Mouse (Mus musculus): ENCODE measurements at regions not wholly inside any gene's neighbourhood (a gene's known extent, or its start where the extent isn't known, plus 50 kb on each side); places are given as distances from the start of the nearest gene placed in this dataset.

DNA sequence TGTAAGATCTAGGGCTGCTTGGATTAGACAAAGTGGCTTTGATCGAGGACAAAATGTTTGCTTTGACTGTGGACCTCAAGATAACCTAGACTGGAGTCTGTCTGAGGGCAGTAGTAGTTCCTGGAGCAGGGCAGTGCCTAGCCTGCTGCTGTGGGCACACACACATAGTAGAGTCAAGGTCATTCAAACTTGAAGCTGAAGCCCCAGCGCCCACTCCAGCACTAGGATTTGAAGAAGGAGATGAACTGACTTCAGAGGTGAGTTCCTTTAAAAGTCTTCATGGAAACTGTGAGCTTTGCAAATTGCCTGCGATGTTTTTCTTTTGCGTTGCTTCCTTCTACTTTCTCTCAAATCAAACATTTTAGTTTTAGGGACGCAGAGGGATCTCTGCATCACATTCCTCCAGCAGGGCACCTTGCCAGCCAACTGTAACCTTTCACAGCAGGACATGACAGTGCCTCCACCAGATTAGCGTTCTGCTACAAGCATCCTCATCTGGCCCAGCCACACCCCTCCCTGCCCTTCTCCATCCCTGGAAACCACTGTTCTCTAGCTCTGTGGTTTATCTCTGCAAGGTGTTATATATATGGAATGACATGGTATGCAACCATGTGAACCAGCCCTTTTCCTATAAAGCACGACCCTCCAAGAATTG, 377.3 kb upstream of the Gm10131 start:
- DNase-seq (ENCODE audit: low read depth) = no peak

DNA sequence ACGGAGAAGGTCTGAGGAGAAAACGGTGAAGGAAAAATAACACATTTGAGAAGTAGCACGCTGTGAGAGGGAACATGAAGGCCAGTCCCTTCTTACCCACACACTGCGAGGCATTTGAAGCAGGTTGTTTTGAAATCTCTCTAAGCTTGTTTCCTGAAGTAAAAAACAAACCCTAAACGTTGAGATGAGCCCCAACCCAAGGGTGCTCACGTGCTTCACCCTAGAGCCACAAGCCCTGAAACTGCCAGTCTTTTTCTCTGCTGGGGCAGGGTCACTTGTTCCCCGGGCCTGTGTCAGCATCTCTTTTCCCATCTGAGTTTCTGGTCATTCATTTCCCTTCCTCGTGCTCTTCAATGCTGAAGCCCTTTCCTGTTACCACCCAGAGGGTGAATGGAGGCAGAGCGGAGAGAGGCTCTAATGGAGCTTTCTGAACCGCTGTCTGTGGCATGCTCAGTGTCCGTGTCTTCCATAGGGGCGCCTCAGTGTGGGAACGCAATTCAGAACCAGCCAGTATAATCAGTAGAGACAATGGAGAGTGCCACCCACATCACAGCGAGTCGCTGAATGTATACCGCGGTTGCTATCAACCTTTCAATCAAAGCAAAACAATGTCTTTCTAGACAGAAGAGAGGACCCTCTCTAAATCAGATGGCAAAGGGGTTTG, 375.0 kb upstream of the Gm10131 start:
- no peak for DNase-seq (ENCODE audit: low read depth)

DNA sequence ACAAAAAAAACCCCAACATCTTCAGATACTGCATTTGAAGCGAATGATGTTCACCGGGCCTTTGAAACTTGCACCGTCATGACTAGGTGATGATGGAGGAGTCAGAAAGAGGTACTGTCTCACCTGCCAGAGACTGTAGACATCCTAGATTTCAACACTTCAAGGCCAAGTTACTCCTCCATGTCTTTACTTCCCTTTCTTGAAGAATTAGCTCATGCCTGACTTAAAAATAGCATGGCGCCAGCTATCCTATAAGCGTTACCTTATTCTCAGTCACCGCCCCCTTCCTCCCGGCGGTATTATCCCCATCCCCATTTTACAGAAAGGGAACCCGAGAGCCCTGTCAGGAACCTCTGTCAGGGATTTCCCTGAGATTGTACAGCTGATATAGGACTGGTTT, 374.4 kb upstream of the Gm10131 start:
- no peak for DNase-seq (ENCODE audit: low read depth)

DNA sequence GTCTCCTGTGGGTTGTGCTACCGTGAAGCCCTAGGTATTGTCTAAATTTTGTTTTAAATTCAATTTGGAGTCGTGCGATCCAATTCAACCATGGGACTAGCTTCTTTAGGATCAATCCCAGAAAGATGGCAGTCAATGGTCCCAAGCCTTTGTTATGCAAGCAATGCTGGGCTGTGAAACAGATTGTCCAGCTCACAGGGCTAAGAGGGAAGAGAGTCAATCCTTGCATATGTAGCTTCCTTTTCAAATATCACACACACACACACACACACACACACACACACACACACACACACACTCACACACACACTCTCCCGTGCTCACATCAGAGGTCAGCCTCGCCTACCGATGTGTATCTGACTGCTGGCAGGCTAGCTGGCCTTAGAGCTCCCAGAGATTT, 373.8 kb upstream of the Gm10131 start:
- no peak for DNase-seq (ENCODE audit: low read depth)

DNA sequence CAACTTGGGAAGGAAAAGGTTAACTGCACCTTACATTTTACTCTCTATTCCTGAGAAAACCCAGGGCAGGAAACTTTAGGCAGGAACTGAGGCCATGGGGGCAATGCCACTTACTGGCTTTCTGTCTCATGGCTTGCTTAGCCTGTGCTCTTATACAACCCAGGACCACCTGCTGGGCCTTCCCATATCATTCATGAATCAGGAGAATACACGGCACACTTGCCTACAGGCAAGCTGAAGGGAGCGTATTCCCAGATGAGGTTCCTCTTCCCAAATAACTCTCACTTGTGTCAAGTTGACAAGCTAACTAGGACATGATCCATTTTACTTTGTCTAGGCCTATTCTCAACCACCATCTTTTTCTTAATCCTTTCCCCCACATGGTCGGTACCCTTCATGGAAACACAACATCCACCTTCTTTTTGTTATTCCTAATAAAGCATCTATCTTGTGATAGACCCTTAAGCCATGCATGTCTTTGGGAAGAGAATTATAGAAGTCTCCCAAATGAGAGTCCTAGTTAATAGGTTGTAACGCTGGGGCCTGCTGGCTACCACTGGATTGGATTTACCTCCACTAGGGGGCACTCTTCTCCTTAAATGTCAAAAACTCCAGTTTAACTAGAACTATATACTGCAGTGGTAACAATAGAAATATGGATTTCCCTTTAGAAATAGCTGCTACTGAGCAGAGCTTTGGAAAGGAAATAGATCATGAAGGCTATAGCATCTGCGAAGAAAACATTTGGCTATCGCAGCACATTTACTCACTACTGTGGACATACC, 373.2 kb upstream of the Gm10131 start:
- DNase-seq (ENCODE audit: low read depth) = peak; percentile 31

DNA sequence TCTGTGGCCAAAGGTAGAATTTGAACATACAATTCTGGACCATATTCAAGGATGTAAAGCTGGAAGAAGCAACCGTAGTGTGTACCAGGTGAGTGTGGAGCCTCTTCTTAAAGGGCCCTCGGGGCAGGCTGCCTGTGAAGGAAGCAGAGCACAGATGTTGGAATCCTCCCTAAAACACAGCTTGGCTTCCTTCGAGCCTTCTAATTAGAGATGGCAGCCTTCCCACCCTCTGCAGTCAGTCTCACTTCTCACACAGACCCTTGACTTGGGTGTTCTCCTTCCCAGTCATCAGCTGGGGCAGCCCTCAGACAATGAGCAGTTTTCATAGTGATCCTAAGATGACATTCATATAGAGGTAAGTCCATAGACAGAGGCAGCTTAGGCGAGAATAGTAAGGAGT, 371.7 kb upstream of the Gm10131 start:
- DNase-seq (ENCODE audit: low read depth) = no peak

DNA sequence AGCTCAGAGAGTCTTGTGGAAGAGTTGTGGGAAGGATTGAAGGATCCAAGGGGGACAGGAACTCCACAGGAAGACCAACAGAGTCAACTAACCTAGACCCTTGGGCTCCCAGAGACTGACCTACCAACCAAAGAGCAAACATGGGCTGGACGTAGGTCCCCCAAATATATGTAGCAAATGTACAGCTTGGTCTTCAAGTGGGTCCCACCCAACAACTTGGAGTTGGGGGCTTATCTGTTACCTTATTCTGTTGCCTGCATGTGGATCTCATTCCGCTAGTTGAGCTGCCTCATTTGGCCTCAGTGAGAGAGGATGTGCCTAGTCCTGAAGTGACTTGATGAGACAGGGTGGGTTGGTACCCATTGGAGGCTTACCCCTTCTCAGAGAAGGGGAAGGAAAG, 371.1 kb upstream of the Gm10131 start:
- DNase-seq (ENCODE audit: low read depth) = no peak

DNA sequence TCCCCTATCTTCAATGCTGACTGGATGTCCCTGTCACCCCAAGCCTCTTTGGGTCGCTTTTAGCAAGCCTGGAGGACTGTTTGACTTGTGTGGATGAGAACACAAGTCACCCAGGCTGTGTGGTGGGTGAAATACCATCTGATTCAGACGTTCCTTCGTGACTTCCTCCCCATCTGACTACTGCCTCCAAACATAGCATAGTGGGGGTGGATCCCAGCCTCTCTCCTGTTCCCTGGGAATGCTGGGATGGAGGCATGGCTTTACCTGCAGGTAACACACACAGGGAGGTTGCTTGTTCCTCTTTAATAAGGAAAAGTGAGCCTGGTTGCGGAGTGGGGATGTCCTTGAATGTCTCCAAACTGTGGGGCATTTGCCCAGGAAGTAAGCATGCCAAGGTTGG, 369.0 kb upstream of the Gm10131 start:
- DNase-seq (ENCODE audit: low read depth) = no peak

DNA sequence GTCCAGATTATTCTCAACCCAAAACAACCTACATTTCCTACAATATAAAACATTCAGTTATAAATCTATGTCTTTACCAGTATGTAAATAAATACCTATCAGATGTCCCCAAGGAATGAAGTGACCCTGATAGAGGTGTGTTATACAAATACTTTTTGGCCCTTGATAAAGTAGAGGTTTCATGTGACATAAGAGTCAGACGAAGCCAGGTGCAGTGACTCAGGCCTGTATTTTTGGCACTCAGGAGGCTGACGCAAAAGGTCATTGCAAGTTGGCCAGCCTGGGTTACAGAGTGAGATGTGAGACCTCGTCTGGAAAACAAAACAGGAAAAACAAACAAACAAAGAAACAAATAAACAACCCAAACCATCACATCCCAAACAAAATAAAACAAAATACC, 367.4 kb upstream of the Gm10131 start:
- DNase-seq (ENCODE audit: low read depth) = no peak

DNA sequence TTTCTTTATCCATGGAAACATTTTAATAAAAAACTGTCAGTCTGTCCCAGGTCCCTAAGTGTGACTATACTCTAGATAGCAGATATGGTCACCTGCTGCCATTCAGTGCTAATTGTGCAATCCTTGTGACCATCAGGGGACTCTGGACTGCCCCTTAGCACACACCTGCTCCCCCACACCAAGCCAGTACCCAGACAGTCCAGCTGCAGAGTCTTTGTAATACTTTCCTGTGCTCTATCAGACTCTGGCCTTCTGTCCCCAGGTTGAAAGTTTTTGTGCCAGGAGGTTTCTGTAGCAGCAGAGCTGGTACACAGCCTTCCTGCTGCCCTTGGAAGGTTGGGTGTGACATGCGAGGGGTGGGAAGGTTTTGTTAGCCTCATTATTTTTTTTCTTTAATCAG, 366.9 kb upstream of the Gm10131 start:
- DNase-seq (ENCODE audit: low read depth) = no peak

DNA sequence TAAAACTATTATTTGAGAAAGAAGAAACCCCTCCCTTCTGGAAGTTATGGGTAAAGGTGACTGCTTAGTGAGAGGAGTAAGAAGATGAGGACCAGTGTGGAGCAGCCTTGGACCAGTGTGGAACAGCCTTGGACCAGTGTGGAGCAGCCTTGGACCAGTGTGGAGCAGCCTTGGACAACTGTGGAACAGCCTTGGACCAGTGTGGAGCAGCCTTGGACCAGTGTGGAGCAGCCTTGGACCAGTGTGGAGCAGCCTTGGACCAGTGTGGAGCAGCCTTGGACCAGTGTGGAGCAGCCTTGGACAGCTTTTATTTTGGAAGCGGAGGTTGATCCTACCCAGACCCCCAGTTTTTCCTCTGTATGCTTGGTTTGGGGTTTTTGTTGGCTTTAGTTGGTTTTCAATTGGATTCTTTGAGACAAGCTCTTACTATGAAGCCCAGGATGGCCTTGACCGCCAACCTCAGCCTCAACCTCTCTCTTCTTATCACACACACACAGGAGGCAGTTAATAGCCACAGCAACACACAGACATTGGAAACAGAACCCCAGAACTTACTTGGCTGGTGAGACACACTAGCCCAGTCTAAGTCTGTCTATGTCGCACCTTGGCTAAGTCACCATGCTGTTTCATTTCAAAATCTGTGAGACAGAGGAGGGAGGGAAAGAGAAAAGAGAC, 364.7 kb upstream of the Gm10131 start:
- DNase-seq (ENCODE audit: low read depth) = no peak

DNA sequence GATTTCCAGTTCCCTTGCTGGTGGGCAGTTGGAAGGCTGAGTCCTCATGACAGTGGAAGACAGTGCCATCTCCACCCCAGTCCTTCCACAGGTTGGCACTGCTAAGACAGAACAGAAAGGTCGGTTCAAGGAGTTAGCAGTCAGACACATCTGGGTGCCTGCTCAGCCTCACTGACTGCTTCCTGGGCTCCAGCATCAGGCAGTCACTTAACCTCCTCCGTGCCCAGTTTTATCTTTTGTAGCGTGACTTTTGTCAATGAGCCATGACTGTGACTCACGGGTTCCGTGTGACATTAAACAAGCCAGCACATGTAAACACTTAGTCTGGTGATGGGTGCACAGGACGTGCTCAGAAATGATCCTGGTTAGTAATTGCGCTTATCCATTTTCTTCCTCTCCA, 363.1 kb upstream of the Gm10131 start:
- DNase-seq (ENCODE audit: low read depth) = no peak

DNA sequence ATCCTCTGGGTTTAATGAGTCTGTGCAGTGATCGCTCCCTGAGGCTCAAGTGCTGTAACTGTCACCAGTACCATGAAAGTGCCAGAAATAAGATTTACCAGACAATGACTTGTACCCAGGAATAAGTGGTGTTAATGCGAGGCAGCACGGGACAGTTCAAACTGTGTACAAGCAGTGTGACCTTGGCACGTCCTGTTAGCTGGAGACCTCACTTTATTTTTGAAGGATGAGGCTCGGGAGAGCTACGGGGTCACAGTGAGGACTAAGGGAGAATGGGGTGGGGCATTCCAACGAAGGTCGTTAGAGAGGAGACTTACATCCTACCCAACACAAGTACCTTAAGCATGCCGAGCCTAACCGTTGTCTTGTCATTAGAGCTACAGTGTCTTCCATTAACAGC, 362.2 kb upstream of the Gm10131 start:
- no peak for DNase-seq (ENCODE audit: low read depth)

DNA sequence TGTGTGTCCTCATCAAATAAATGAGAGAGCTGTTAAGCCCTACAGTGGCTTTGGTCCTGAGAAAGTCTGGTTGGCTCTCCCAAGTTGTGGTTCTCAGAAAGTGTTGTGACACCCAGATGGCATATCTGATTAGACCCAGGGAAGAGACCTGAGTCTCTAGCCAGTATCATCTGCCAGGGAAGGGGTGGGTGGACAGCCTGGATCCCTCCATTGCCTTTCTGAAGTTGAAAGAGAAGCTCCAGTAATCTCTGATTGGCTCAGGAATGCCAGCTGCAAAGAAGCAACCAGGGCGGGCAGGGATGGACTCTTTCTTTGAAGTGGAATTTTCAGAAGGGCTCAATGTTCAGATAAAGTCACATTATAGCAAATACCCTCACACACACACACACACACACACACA, 361.8 kb upstream of the Gm10131 start:
- DNase-seq (ENCODE audit: low read depth) = no peak

DNA sequence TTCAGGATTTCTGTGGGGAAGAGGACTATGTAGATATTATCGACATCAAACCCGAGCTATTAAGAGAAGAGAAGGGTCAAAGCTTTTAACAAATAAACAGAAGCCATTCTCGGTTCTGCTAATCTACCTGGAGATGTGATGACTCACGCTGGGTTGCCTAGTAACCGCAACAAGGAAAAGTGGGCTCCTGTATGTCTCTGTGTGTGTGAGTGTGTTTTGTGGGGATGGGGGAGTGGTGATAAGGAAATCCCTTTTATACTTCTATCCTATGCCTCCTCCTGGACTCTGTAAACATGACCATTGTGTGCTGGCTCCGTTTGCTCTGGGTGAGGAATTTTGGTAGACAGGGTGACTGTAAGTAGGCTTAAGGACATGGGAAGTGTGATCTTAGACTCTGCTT, 361.3 kb upstream of the Gm10131 start:
- DNase-seq (ENCODE audit: low read depth) = no peak

DNA sequence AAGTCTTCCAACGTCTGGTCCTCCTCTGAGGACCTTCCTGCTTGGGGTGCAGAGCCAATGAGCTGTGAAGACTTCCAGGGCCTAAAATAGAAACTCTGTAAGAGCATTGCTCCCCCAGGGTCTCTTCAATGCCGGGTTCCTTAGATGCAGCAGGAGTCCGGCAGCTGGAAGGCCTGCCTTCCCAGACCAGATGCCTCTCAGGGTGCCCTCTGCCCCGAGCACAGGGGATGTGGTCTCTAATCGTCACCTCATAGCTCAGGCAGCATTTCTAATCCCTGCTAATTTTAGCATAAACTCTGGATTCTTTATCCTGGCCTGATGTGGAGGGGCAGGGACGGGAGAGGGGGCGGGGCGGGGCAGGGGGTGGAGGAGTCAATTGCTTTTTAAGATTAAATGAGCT, 360.9 kb upstream of the Gm10131 start:
- no peak for DNase-seq (ENCODE audit: low read depth)

DNA sequence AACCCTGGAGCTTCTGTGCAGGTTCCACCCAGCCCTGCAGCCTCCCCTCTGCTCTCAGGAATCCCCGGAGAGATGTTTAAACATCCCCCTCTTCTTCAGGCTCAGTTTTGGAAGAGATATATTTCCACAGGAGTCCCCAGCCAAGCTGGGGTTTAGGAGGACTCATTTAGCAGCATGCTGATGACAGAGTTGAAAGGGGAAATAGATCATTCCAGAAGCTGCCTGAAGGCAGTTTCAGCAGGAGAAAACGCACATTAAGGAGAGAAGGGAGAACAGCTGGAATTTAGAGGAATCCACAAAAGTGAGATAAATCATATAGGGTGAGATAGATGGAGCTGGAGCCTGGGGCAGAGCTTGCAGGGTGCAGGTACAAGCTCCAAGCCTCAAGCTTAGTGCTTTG, 357.6 kb upstream of the Gm10131 start:
- DNase-seq (ENCODE audit: low read depth) = no peak

DNA sequence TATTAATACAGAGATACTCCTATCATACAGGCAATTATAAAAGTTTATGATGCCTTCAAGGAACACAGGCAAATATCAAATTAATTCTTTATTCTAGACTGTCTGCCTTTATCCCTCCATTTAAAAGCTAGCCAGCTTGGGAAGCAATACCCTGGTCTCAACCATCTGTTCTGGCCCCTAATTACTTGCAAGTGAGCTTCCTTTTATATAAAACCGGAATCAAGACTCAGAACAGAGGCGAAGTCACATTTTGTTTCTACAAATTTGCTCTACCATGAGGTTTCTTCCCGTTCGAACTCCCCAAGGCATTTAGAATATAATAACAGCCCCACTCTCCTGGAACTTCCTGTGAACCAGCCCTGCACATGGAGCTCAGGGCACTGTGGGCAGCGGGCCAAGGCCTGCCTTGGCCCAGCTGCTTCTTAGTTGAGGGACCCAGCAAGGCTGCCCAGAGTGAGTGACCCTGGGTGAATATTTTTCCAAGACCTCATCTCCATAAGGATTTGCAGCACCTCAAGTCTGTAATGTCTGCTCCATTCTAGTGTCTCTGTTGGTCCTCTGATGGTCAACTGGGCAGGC, 355.3 kb upstream of the Gm10131 start:
- DNase-seq (ENCODE audit: low read depth) = no peak

DNA sequence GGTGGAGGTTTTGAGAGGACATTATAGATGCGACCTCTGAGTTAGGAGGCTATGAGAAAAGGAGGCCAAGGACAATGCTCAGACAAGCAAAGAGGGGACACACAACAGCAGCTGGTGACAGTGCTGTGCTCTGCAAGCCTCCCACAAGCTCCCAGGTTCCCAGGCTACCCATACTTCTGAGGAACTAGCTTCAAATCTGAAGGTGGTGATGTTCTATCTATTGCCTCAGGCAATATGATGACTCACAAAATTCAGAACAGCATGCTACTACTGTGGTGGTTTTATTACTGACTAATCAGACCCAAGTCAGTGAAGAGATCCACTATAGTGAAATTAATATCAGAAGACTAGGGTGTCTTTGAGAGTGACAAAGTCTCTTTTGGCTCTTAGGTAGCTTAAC, 353.9 kb upstream of the Gm10131 start:
- DNase-seq (ENCODE audit: low read depth) = no peak

DNA sequence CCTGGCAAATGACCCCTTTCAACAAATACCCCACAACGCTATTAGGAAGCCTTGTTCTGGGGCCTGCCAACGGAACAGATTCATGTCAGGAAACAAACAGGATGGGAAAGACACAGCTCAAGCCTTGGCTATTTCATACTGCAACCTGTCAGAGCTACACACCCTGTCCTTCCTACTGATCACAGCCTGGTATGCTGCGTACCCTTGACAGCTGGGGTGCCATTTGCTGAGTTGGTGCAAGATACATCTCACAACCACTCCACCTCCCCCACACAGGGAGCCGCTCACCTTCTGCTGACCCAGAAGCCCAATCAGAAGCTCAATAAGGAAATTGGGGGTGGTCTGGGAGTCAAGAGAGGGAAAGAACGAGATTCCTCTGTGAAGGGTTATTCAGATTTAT, 350.7 kb upstream of the Gm10131 start:
- DNase-seq (ENCODE audit: low read depth) = no peak

DNA sequence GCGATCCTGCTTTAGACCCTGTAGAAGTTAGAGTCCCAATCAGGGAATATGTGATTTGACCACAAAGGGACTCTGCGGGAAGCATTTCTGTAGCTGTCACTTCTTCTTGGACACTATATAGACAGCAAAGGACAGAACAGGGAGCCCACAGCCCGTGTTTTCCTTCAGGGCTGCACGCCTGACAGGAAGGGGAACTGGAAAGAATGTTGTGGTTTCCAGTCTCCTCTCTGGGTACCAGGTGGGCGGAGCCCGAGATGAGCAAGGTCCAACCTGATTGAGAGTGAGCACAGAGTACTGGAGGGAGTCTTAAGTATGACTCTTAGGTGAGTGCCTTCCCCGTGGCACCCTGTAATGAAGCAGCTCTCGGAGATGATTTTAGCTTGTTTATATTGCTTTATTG, 346.8 kb upstream of the Gm10131 start:
- DNase-seq (ENCODE audit: low read depth) = no peak

DNA sequence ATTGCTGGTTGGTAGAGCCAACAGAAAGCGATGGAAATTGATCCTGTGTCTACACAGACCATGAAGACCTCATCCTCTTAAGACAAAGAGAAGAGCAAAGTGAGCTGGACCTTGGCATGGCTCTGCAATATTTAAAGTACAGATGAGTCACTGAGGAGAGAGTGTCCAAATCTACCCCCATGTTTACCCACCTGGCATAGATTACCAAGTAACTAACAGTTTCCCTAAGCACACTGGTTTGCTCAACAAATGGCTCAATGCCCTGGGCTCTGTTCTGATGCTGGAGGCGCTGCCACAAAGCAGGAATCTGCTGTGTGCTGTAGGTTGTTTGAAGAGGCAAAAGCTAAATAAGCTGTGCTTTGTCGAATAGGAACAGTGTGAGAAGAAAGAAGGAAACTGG, 345.0 kb upstream of the Gm10131 start:
- DNase-seq (ENCODE audit: low read depth) = peak; percentile 20

DNA sequence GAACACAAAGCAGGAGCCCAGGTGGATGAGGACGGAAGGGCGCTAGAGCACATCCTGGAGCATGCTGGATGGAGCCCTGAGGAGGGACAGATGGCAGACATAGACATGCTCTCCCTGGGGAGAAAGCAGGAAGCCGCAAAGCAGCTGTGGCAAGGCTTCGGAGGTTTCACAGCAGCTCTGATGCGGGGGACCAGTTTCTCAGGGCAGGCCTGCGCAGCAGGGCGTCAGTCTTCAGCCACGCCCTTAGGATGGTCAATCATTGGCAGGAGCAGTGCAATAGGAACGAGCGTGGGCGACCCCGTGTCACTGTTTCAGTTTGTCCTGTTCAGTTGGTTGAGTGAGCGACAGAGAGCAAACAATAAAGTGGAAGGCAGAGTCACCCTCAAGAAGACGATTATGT, 343.8 kb upstream of the Gm10131 start:
- no peak for DNase-seq (ENCODE audit: low read depth)

Measured in fibroblast of lung, adult 2 months (primary cell).